Mouse (Mus musculus) liver, adult 2 months (tissue): ENCODE results near the gene Nr0b2. TPM values are rescaled to one million over a fixed set of nuclear protein-coding genes. Genes with fewer than 3 reads are reported as not detected.
"Not testable (repeated sequence)": the region's sequence is repeated elsewhere in the genome, so short reads cannot be mapped to it uniquely, and the experiment has no call there.

ENCODE experiments used
- DNase-seq: peaks from one replicate; pipeline ENCODE4 v3.0.0-alpha.2; 2011; ENCODE audit warnings: low read depth, low spot score; ENCODE audit errors: extremely low read depth
- H3K27ac ChIP-seq: fragments of 200-500 bp; replicated peaks from 2 replicates; pipeline ENCODE4 v1.5.1; 2012; ENCODE audit warnings: low read depth, mild to moderate bottlenecking, control low read depth, inconsistent platforms, low read length; ENCODE audit not compliant: insufficient read depth
- H3K27me3 ChIP-seq: fragments of 200-500 bp; 2 replicates; pipeline ENCODE4 v1.6.1; 2012; ENCODE audit warnings: mild to moderate bottlenecking, moderate library complexity, low read length, inconsistent platforms; ENCODE audit not compliant: control insufficient read depth, insufficient read depth
- H3K36me3 ChIP-seq: fragments of 200-500 bp; 2 replicates; pipeline ENCODE4 v1.6.1; 2012; ENCODE audit warnings: low read length, inconsistent platforms; ENCODE audit not compliant: control insufficient read depth, insufficient read depth
- H3K4me1 ChIP-seq: fragments of 200-500 bp; 2 replicates; pipeline ENCODE4 v1.6.1; 2011; ENCODE audit warnings: low read length; ENCODE audit not compliant: control insufficient read depth, insufficient read depth
- H3K4me3 ChIP-seq: fragments of 200-500 bp; 2 replicates; pipeline ENCODE4 v1.5.1; 2011; ENCODE audit warnings: low read depth, mild to moderate bottlenecking, control low read depth, low read length, moderate library complexity; ENCODE audit not compliant: insufficient read depth
- H3K79me2 ChIP-seq: fragments of 200-500 bp; 2 replicates; pipeline ENCODE4 v1.6.1; 2012; ENCODE audit warnings: inconsistent platforms, mild to moderate bottlenecking, low read length, moderate library complexity; ENCODE audit not compliant: control insufficient read depth, insufficient read depth
- H3K9ac ChIP-seq: fragments of 200-500 bp; 2 replicates; pipeline ENCODE4 v1.6.1; 2012; ENCODE audit warnings: low read depth, mild to moderate bottlenecking, control low read depth, inconsistent platforms, low read length
- CTCF ChIP-seq: fragments of 200-500 bp; IDR thresholded peaks from 2 replicates; pipeline ENCODE4 v1.5.1; 2011; ENCODE audit warnings: low read depth, low read length, control low read depth
- POLR2A ChIP-seq: fragments of 200-500 bp; IDR thresholded peaks from 2 replicates; pipeline ENCODE4 v1.6.1; 2011; ENCODE audit warnings: low read length, control low read depth; ENCODE audit not compliant: insufficient read depth; ENCODE audit errors: extremely low read depth
- WGBS: fragments of 180-500 bp; shearing (Covaris S2); methylation state at CpG from one replicate; pipeline ENCODE4 v1.1.7; 2018; 5-methylcytosine and 5-hydroxymethylcytosine counted together
- polyA plus RNA-seq: library from polyadenylated mRNA; depleted of rRNA; stranded (reverse); fragments of >200 nt; gene quantifications from 2 replicates; pipeline ENCODE4 v1.2.3, GENCODE M21; 2012
- total RNA-seq: library from RNA; depleted of rRNA; stranded (reverse); fragments of >200 nt; gene quantifications from 2 replicates; pipeline ENCODE4 v1.2.3, GENCODE M21; 2014

The Nr0b2 gene
- total and polyA plus RNA-seq, 2 experiments, result 25.7 to 300 TPM

DNA sequence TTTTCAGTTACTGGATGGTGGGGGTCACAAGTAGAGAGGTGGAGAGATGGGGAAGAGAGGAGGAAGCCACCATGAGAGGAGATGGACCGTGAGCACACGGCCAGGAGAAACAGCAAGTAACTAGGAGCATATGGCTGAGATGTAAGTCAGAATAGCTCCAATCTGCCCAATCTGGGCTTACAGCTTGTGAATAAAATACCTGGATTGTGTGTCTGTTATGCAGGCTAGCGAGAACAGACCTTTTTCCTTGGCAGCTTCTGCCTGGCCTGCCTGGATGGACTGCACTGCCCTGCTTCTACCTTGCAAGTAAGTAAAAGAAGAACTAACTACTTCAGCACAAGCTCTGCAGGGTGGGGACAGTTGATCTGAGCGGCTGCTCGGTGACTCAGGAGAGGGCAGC, 42.1 kb upstream of the Nr0b2 start:
- WGBS, result 84% methylated on average over 5 of the region's 5 CpGs
- H3K27me3 ChIP-seq, result no peaks in the 10 kb centered on the region
- TF ChIP-seq CTCF (no peak), POLR2A (no peak)

DNA sequence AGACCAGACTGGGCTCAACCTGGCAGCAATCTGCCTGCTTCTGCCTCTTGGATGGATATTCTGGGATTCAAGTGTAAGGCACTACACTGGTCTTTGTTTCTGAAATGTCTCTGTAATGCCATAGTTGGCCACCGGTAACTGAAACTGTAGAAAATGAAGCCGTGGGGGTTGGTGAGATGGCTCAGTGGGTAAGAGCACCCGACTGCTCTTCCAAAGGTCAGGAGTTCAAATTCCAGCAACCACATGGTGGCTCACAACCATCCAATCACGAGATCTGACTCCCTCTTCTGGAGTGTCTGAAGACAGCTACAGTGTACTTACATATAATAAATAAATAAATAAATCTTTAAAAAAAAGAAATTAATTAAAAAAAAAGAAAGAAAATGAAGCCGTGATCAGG, 40.7 kb upstream of the Nr0b2 start:
- H3K9ac ChIP-seq, H3K4me1 ChIP-seq, H3K4me3 ChIP-seq, H3K27me3 ChIP-seq, H3K27ac ChIP-seq, H3K79me2 ChIP-seq, H3K36me3 ChIP-seq: not testable (repeated sequence)
- peak; percentile 45 for DNase-seq
- 17% methylated on average over 5 of the region's 5 CpGs for WGBS

More for the DNA sequence above, 42.1 kb upstream of the Nr0b2 start:
- Histone ChIP-seq H3K4me1 (no peaks in the 10 kb centered on the region; the same call in 1 of the 2 replicates), H3K79me2 (no peaks in the 10 kb centered on the region), H3K27ac (no peak overlapping the region), H3K4me3 (no peak overlapping the region), H3K36me3 (no peaks in the 10 kb centered on the region), H3K9ac (no peak overlapping the region)
- DNase-seq, result no peak

GRCm38 (mm10) chr4:133512972-133513371, 40.2 kb upstream of the Nr0b2 start:
- Histone ChIP-seq H3K9ac (no peak overlapping the region), H3K27me3 (no peaks in the 10 kb centered on the region), H3K36me3 (no peaks in the 10 kb centered on the region), H3K27ac (no peak overlapping the region), H3K4me1 (no peaks in the 10 kb centered on the region; the same call in 1 of the 2 replicates), H3K4me3 (no peak overlapping the region), H3K79me2 (no peaks in the 10 kb centered on the region)
- DNase-seq, result peak; percentile 63
- 9% methylated on average over 8 of the region's 8 CpGs for WGBS
- TF ChIP-seq CTCF (peak; percentile 99), POLR2A (no peak)

- no peaks in the 10 kb centered on the region for H3K79me2 ChIP-seq
- peak within 1 kb of the TSS; percentile 63 for H3K4me3 ChIP-seq
- no peaks in the 10 kb centered on the region for H3K36me3 ChIP-seq
- TF ChIP-seq POLR2A (no peak), CTCF (no peak)
- peak within 1 kb of the TSS; percentile 84 for H3K9ac ChIP-seq
- 6% methylated on average over 68 of the region's 69 CpGs for WGBS
- no peaks in the 10 kb centered on the region for H3K27me3 ChIP-seq
- peak; percentile 52 for DNase-seq
- no peak within 1 kb of the TSS for H3K27ac ChIP-seq
- no peaks in the 10 kb centered on the region for H3K4me1 ChIP-seq
These were observed 34.4 kb upstream of the Nr0b2 start, which contains the start of gene Kdf1 for GRCm38 (mm10) chr4:133518601-133519368. Gene Kdf1 (plus strand): TSS chr4:133518963.

DNA sequence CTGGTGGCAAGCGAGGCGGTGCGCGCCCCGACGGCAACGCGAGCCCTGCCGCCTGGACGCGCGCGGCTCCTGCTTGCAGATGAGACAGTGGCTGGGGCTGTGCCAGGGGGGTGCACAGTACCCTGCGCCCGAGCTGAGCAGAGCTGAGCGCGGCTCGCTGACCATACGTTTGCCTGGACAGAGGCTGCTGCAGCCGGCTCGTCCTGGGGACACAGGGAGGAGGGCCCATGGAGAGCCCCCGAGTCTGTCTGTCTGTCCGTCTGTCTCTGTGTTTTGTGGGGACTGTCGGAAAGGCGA, 33.9 kb upstream of the Nr0b2 start:
- no peaks in the 10 kb centered on the region for H3K4me1 ChIP-seq
- no peaks in the 10 kb centered on the region for H3K36me3 ChIP-seq
- H3K27ac ChIP-seq, result no peak overlapping the region
- 10% methylated on average over 25 of the region's 25 CpGs for WGBS
- peak overlapping the region; percentile 84 for H3K9ac ChIP-seq
- DNase-seq, result no peak
- H3K27me3 ChIP-seq, result no peaks in the 10 kb centered on the region
- TF ChIP-seq CTCF (no peak), POLR2A (no peak)
- no peaks in the 10 kb centered on the region for H3K79me2 ChIP-seq
- H3K4me3 ChIP-seq, result peak overlapping the region; percentile 63

DNA sequence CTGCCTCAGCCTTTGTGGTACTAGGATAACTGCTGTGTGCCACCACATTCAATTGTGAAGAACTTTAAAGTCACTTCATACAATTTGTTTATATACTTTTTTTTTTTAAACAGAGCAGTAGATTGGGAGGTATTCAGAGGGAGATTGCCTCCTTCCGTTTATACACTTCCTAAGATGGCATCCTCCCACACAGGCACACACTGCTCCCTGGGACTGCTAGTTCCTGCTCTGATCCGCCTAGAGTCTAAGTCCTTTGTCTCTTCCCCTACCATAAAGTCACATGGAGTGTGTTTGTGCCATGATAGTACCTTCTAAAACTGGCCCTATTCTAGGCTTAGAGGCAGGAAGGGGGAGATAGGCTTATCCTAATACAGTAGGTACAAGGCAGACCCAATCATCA, 31.7 kb upstream of the Nr0b2 start:
- no peak for DNase-seq
- TF ChIP-seq CTCF (no peak), POLR2A (no peak)
- Histone ChIP-seq H3K9ac (no peak overlapping the region), H3K4me3 (no peak overlapping the region), H3K79me2 (no peaks in the 10 kb centered on the region), H3K4me1 (no peaks in the 10 kb centered on the region), H3K36me3 (no peaks in the 10 kb centered on the region), H3K27me3 (no peaks in the 10 kb centered on the region), H3K27ac (no peak overlapping the region)
- WGBS, result 62% methylated on average over 2 of the region's 2 CpGs
